Mouse (Mus musculus) thymus, adult 2 months (tissue): Measurements from ENCODE around the gene Plxnc1.

Experiments used
- CTCF ChIP-seq: fragments of 200-500 bp; IDR thresholded peaks from 2 replicates; pipeline ENCODE4 v1.5.1; 2012; ENCODE audit warnings: mild to moderate bottlenecking, control low read depth, low read length, moderate library complexity, borderline replicate concordance; ENCODE audit not compliant: control insufficient read depth, poor library complexity, insufficient read depth; ENCODE audit errors: extremely low read depth
- POLR2A ChIP-seq: fragments of 200-500 bp; IDR thresholded peaks from 2 replicates; pipeline ENCODE4 v1.6.1; 2012; ENCODE audit warnings: mild to moderate bottlenecking, low read length, control low read depth, moderate library complexity; ENCODE audit not compliant: control insufficient read depth, poor library complexity, insufficient read depth; ENCODE audit errors: extremely low read depth

- TF ChIP-seq POLR2A = no peak
- TF ChIP-seq CTCF = no peak
These were observed 115.9 kb downstream of the Plxnc1 start for GRCm38 (mm10) chr10:94828734-94829230.
